Mouse (Mus musculus): Measurements from ENCODE around the gene Tmem205.

DNA sequence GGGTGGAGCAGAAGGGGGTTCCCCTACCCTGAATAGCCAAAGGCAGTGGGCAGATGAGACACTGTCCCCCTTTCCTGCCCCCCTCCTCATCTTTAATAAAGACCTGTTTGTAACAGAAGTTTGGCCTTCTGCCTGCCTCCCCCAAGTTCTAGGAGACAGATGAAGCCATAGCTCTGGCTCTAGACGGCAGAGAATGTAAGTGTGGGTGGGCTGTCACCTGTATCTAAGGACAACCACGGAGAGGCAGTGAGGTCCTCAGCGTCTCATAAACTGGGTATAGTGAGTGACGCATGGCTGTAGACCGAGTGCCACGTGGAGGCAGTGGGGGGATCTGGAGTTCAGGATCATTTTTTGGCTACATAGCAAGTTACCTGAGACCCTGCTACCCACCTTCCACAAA is 21.4 kb upstream of the Tmem205 start:
- no peak for TF ChIP-seq POLR2A (IDR thresholded peaks at IDR 0.05; ENCODE audit: insufficient read depth, low read depth, low read length)
- TF ChIP-seq CTCF (IDR thresholded peaks at IDR 0.05): no peak
- TF ChIP-seq EP300 (IDR thresholded peaks at IDR 0.05; ENCODE audit: insufficient read depth, low read depth, low read length): no peak
